Mouse (Mus musculus) forebrain, embryonic 10.5 days (tissue): ENCODE data around the gene Traf3. TPM values are rescaled to one million over a fixed set of nuclear protein-coding genes. Genes with fewer than 3 reads are reported as not detected.

Experiments
- DNase-seq: peaks from one replicate; pipeline ENCODE4 v3.0.0-alpha.2; 2017; ENCODE audit warnings: low spot score; ENCODE audit errors: extremely low spot score
- H3K27ac ChIP-seq: fragments of 300-500 bp; sonication (generic); 2 replicates; pipeline ENCODE4 v1.5.1; 2016; ENCODE audit warnings: mild to moderate bottlenecking
- H3K27me3 ChIP-seq: fragments of 300-500 bp; sonication (generic); 2 replicates; pipeline ENCODE4 v1.6.1; 2016; ENCODE audit warnings: mild to moderate bottlenecking; ENCODE audit not compliant: poor library complexity, severe bottlenecking
- H3K36me3 ChIP-seq: fragments of 300-500 bp; sonication (generic); replicated peaks from 2 replicates; pipeline ENCODE4 v1.6.1; 2016; ENCODE audit warnings: mild to moderate bottlenecking, moderate library complexity
- H3K4me1 ChIP-seq: fragments of 300-500 bp; sonication (generic); 2 replicates; pipeline ENCODE4 v1.6.1; 2016
- H3K4me3 ChIP-seq: fragments of 300-500 bp; sonication (generic); 2 replicates; pipeline ENCODE4 v1.5.1; 2016; ENCODE audit warnings: mild to moderate bottlenecking, moderate library complexity
- H3K9me3 ChIP-seq: fragments of 300-500 bp; sonication (generic); 2 replicates; pipeline ENCODE4 v1.6.1; 2016; ENCODE audit warnings: mild to moderate bottlenecking, moderate library complexity
- WGBS: fragments of 180-500 bp; shearing (Covaris S2); methylation state at CpG from one replicate; pipeline ENCODE4 v1.1.7; 2016; 5-methylcytosine and 5-hydroxymethylcytosine counted together
- polyA plus RNA-seq: library from polyadenylated mRNA; unstranded; fragments of >200 nt; fragmentation: Nextera tagmentation; extraction: Ambion mirVana; gene quantifications from 2 replicates; pipeline ENCODE4 v1.2.1, GENCODE M21; 2016

Traf3 gene
- polyA plus RNA-seq, 1 experiment from 2014 or later: 16.9 TPM

DNA sequence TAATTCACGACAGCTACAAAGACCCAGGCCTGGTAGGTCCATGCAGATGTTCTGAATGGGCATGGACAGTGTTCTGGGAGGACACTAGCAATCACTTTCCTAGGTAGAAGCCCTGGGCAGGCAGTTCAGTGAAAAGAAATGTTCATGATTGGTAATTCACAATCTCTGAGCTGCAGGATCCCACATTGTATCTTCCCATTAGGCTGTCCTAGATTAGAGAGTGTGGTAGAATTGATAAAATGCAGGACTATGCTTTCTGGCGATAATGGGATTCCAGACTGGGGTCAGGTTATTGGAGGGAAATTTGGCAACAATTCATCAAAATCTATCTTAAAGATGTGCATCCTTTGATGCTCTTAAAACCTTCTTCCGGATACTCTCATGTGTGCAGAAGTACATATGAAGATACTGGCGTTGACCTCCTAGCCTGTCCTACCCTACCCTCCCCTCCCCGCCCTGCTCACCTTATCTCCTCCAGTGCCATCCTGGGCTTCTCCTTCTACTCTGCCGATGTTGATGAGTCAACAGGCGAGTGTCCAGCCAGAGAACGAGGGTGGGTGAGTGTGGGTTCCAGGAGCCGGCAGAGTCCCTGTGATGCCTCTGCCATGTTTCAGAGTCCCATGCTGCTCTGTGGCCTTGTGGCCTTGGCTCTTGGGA, 80.8 kb downstream of the Traf3 start:
- H3K27me3 ChIP-seq: no peaks in the 10 kb centered on the region
- H3K4me1 ChIP-seq: no peaks in the 10 kb centered on the region
- DNase-seq: no peak
- peaks cover 81% of the 10 kb centered on the region for H3K36me3 ChIP-seq
- 92% methylated on average over 9 of the region's 9 CpGs for WGBS
- no peak overlapping the region for H3K27ac ChIP-seq
- H3K4me3 ChIP-seq: no peak overlapping the region
- no peaks in the 10 kb centered on the region for H3K9me3 ChIP-seq

DNA sequence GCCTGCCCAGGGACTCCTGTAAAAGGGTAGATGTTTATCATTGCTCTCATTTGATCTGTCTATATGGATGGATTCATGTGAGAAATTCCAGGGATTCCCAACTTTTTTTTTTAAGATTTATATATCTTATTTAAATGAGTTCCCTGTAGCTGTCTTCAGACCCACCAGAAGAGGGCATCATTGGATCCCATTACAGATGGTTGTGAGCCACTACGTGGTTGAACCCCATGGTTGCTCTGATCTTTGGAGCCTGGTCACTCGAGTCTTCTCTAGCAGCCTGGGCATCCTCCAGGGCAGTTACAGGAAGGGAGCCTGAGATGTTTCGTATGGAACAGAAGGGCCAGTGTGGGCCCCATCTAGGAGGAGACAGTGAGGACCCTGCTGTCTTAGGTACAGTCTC, 82.9 kb downstream of the Traf3 start:
- no peak for DNase-seq
- Histone ChIP-seq H3K27ac (no peak overlapping the region), H3K36me3 (peaks cover 75% of the 10 kb centered on the region), H3K4me3 (no peak overlapping the region), H3K9me3 (no peaks in the 10 kb centered on the region), H3K4me1 (no peaks in the 10 kb centered on the region), H3K27me3 (no peaks in the 10 kb centered on the region)
- WGBS: 65% methylated on average over 3 of the region's 3 CpGs

DNA sequence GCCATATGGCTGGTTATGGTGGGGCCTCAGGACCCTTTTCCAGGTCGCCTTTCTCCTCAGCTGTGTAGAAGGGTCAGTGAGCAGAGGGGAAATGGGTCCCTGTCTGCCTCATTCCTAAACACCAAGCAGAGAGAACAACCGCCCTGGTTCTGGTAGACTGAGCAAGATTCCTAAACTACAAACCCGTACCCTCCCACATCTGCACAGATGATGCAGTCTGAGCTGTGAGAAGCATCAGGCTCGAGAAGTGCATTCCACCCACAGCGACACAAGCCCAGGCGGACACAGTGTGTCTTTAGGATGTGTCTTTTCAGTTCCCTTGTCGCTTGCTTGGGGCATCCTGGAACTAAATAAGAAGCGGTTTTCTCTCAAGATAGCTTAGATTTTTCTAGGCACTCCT, 83.9 kb downstream of the Traf3 start:
- peaks cover 65% of the 10 kb centered on the region for H3K36me3 ChIP-seq
- H3K27me3 ChIP-seq: no peaks in the 10 kb centered on the region
- no peak overlapping the region for H3K27ac ChIP-seq
- no peak for DNase-seq
- H3K4me1 ChIP-seq: no peaks in the 10 kb centered on the region
- no peak overlapping the region for H3K4me3 ChIP-seq
- WGBS: 90% methylated on average over 8 of the region's 8 CpGs
- no peaks in the 10 kb centered on the region for H3K9me3 ChIP-seq

DNA sequence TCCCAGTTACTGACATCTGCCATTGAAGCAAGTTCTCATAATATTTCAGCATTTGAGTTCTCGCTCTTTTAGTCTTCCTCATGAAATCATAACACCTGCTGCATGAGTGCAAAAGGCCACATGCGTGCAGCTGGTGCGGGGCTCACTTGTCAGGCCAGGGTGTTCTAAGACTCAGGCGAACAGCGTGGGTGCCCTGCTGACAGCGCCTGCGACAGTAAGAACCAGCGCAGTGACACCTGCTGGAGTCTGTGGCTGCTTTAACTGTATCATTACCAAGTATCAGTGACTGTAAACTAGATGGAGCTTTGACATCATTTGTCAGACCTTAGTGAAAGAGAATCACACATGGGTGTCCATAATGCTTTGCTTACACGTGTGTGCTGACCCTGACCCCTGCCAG, 85.1 kb downstream of the Traf3 start:
- peaks cover 66% of the 10 kb centered on the region for H3K36me3 ChIP-seq

DNA sequence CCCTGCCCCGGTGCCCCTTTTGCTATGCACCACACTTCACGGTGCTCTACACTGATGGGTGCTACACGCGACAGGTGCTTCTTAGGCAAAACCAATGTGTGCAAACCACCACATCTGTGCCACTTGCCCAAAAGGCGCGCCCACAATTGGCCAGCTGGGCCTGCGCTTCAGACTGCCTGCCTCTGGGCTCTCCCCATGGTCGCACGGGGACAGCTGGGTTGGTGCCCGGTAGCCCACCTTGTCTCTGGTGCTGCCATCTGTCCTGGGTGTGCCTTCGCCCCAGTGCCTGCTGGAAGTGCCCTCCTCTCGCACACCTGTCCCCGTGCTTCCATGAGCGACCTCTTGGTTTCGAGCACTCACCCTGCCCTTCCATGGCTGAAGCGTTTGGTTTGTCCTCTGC, 97.5 kb downstream of the Traf3 start:
- H3K9me3 ChIP-seq: no peaks in the 10 kb centered on the region
- WGBS: 95% methylated on average over 16 of the region's 16 CpGs
- peaks cover 74% of the 10 kb centered on the region for H3K36me3 ChIP-seq
- no peak overlapping the region for H3K4me3 ChIP-seq
- H3K27me3 ChIP-seq: peaks cover 12% of the 10 kb centered on the region
- H3K4me1 ChIP-seq: peaks cover 35% of the 10 kb centered on the region
- no peak for DNase-seq
- H3K27ac ChIP-seq: no peak overlapping the region

More for the DNA sequence above, 85.1 kb downstream of the Traf3 start:
- no peak overlapping the region for H3K27ac ChIP-seq
- 83% methylated on average over 9 of the region's 9 CpGs for WGBS
- DNase-seq: no peak
- no peaks in the 10 kb centered on the region for H3K4me1 ChIP-seq
- H3K27me3 ChIP-seq: no peaks in the 10 kb centered on the region
- H3K4me3 ChIP-seq: no peak overlapping the region
- H3K9me3 ChIP-seq: no peaks in the 10 kb centered on the region

DNA sequence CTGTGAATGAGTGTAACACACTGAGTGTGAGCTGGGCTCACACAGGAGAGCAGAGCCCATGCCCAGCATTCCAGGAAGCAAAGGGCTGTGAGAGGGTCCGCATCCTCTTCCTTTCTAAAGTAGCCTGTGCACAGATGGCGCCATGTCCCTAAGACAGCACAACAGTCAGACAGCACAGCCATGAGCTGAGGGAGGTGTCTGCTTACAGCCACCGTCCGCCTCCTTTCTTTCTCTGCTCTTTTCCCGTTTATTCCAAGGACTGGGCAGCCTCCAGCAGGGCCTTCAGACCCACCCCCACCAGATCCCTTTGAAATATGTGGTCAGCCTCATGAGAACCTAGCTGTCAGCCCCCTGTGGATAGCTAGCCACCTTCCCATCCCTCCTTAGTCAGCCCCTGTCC, 99.0 kb downstream of the Traf3 start:
- DNase-seq: no peak
- no peak overlapping the region for H3K4me3 ChIP-seq
- peak overlapping the region; percentile 20; the same call in 1 of the 2 replicates for H3K27ac ChIP-seq
- H3K27me3 ChIP-seq: peaks cover 28% of the 10 kb centered on the region
- H3K36me3 ChIP-seq: peaks cover 60% of the 10 kb centered on the region
- H3K9me3 ChIP-seq: no peaks in the 10 kb centered on the region
- peaks cover 35% of the 10 kb centered on the region for H3K4me1 ChIP-seq
- 50% methylated on average over 5 of the region's 5 CpGs for WGBS

DNA sequence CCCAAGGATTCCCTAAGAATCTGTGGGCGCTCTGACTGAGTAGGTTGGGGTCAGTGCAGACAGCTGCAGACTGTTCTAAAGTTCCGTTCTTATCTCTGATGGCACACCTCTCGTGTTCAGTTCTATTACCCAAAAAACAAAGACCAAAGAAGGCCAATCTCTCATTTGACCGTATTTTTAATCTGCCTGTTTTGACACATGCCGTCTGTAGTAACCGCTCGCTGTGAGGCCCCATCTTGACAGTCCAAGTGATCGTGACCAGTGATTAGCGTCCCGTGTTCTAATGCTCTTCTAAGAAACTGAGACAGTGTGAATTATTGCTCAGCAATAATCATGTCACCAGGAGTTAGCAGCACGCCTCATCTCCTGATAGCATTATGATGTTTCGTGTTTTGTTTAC, 100.4 kb downstream of the Traf3 start:
- no peak for DNase-seq
- WGBS: 69% methylated on average over 12 of the region's 12 CpGs
- H3K4me3 ChIP-seq: no peak overlapping the region

DNA sequence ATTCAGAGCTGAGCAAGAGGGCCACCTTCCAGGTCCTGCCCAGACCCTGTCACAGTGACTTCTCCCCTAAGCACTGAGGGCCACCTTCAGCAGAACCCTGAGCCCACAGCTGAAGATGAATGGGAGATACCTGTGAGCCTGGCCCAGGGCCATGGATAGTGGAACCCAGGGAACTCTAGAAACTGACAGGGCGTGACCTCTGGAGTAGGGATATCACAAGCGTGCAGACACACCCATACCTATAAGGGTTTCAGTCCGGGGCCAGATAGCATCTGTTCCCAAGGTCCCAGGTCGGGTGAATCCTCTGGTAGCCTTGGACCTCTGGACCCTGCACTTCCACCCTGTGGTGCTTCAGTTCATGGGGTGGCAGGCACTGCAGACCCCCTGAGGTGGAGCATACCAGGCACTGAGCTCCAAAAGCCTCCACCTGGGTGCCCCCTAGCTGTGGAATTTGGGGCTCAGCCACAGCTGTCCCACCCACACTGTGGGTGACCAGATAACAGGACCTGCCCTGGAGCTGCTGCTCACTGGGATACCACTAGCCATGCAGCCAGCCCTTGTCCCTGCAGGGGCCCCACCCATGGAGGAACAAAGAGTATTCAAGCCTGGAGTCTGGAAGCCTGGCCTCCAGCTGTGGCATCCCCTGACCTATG, 101.6 kb downstream of the Traf3 start:
- no peak overlapping the region for H3K27ac ChIP-seq
- no peak for DNase-seq
- 66% methylated on average over 4 of the region's 4 CpGs for WGBS

More for the DNA sequence above, 100.4 kb downstream of the Traf3 start:
- Histone ChIP-seq H3K9me3 (no peaks in the 10 kb centered on the region), H3K27ac (no peak overlapping the region), H3K27me3 (peaks cover 41% of the 10 kb centered on the region), H3K36me3 (peaks cover 46% of the 10 kb centered on the region), H3K4me1 (peaks cover 44% of the 10 kb centered on the region)

DNA sequence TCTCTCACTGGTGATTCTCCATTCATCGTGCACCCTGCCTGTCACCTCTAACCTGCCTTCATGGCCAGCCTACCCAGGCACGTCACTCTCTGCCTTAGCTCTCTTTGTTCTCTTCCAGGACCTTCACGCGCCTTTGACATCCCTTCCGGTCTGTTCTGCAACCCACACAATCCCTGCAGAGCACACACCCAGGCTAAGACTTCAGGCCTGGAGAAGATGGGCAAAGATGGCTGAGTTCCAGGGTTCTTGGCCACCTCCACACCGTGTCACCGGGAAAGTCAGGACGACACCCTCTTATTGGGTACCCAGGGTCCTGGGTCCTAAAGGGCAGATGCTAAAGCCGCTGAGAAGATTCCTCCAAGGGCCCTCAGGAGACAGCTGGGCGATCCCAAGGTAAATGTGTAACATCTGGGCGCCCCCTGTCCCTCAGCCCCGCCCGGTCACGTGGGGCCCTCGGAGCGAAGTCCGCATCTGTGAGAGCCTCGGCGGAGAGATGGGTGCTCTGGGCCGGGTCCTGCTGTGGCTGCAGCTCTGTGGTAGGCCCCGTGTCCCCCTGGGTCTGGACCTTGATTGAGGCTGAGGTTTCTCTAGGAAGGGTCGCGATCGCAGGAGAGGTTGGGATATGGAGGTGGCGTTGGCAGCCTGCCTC, 104.6 kb downstream of the Traf3 start, which contains the start of gene Amn:
Amn (plus strand) TSS at position 467 of the 649 bp plus-strand sequence.
- Histone ChIP-seq H3K9me3 (no peaks in the 10 kb centered on the region), H3K36me3 (0 out of 2 replicates have a peak, but pooled peaks cover 9% of the 10 kb centered on the region), H3K27me3 (peaks cover 83% of the 10 kb centered on the region), H3K27ac (no peak within 1 kb of the TSS), H3K4me1 (peaks cover 61% of the 10 kb centered on the region), H3K4me3 (peak within 1 kb of the TSS; percentile 25)
- WGBS: 36% methylated on average over 25 of the region's 25 CpGs
- DNase-seq: no peak

More for the DNA sequence above, 101.6 kb downstream of the Traf3 start:
- Histone ChIP-seq H3K4me3 (no peak overlapping the region), H3K4me1 (peaks cover 48% of the 10 kb centered on the region), H3K27me3 (peaks cover 53% of the 10 kb centered on the region), H3K36me3 (peaks cover 37% of the 10 kb centered on the region), H3K9me3 (no peaks in the 10 kb centered on the region)

DNA sequence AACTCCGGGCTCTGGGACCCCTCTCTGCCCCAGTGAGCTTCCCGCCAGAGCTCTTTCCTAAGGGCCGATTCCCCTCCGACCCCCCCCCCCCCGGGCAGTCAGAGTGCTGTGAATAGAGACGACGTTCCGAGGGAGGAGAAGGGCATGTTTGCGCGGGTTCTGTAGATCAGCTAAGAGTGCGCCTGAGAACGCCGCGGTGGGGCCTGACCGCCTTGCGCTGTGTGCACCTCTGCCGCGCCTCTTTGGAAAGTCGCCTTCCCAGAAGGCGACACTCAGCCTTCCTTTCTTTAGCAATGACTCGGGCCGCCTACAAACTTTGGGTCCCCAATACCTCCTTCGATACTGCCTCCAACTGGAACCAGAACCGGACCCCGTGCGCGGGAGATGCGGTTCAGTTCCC, 105.2 kb downstream of the Traf3 start:
- H3K9me3 ChIP-seq: no peaks in the 10 kb centered on the region
- no peak overlapping the region for H3K27ac ChIP-seq
- 9% methylated on average over 28 of the region's 28 CpGs for WGBS
- H3K4me1 ChIP-seq: peaks cover 58% of the 10 kb centered on the region
- H3K27me3 ChIP-seq: peaks cover 89% of the 10 kb centered on the region
- peak overlapping the region; percentile 25 for H3K4me3 ChIP-seq
- DNase-seq: no peak
- H3K36me3 ChIP-seq: 0 out of 2 replicates have a peak, but pooled peaks cover 6% of the 10 kb centered on the region

DNA sequence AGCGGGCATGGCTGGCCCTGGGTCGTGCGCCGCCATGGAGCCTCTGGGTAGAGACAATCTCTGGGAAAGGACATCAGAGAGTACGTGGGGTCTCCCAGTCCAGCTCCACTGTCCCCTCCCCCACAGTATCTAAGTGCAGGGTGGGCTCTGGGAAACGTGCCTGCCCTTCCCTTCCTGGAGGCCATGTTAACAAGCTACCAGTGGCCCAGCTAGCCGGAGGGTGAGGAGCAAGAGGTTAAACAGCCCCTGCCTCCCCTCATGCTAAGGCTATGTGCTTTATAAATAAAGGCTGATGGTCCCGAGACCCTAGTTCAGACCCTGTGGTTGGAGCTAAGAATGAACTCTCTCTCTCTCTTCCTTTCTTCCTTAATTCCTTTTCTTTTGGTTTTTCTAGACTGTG, 105.8 kb downstream of the Traf3 start:
- 24% methylated on average over 8 of the region's 8 CpGs for WGBS
- DNase-seq: no peak
- H3K9me3 ChIP-seq: no peaks in the 10 kb centered on the region
- H3K4me1 ChIP-seq: peaks cover 53% of the 10 kb centered on the region
- 0 out of 2 replicates have a peak, but pooled peaks cover 6% of the 10 kb centered on the region for H3K36me3 ChIP-seq
- no peak overlapping the region for H3K27ac ChIP-seq
- H3K4me3 ChIP-seq: peak overlapping the region; percentile 25
- H3K27me3 ChIP-seq: peaks cover 95% of the 10 kb centered on the region

DNA sequence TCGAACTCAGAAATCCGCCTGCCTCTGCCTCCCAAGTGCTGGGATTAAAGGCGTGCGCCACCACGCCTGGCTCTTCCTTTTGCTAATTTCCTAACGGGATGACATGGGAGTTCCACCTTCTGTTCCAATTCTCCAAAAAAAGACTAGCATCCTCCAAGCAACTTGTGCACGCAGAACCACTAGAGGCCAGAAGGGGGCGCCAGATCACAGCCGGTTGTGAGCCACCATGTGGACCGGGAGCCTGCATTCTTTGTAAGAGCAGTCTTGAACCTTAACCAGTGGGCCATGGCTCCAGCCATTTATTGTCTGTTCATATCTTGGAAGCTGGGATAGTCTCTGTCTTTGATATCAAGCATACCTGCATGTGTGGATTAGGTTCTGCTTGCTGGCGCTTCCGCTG, 106.2 kb downstream of the Traf3 start:
- Histone ChIP-seq H3K36me3 (0 out of 2 replicates have a peak, but pooled peaks cover 5% of the 10 kb centered on the region), H3K9me3 (no peaks in the 10 kb centered on the region), H3K27ac (no peak overlapping the region), H3K4me1 (peaks cover 50% of the 10 kb centered on the region), H3K4me3 (no peak overlapping the region), H3K27me3 (peaks cover 100% of the 10 kb centered on the region)
- WGBS: 18% methylated on average over 12 of the region's 12 CpGs
- peak; percentile 85 for DNase-seq

DNA sequence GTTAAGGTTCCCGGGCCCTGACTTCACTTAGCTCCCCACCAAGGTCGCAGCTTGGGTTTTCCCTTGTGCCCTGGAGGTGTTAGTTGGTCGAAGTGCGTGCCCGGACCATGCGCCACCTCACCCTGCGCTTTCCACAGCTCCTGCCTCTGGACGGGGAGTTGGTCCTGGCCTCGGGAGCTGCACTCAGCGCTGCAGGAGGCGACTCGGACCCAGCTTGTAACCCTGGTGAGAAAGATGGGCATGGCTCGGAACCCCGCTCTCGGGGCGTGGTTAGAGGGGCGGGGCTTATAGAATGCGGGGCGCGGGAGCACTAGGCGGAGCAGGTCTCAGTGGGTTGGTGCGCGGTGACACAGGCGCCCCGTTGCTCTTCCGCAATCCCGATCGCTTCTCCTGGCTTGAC, 107.8 kb downstream of the Traf3 start:
- DNase-seq: no peak
- 3% methylated on average over 28 of the region's 28 CpGs for WGBS

More for the DNA sequence above, 107.8 kb downstream of the Traf3 start:
- Histone ChIP-seq H3K9me3 (peaks cover 4% of the 10 kb centered on the region; the same call in 1 of the 2 replicates), H3K27me3 (peaks cover 89% of the 10 kb centered on the region), H3K4me1 (peaks cover 38% of the 10 kb centered on the region), H3K4me3 (peak overlapping the region; percentile 49), H3K27ac (no peak overlapping the region; the same call in 1 of the 2 replicates), H3K36me3 (no peaks in the 10 kb centered on the region)
